Mouse (Mus musculus): ENCODE data around the gene Acads.

GRCm38 (mm10) chr5:115152132-115152956, 33.2 kb upstream of the Acads start:
- TF ChIP-seq GATA1 (IDR thresholded peaks at IDR 0.05; ENCODE audit: low read length) (no peak), TAL1 (IDR thresholded peaks at IDR 0.05; ENCODE audit: low read length) (no peak)

All from erythroblast, embryonic 14.5 days (primary cell).